Mouse (Mus musculus) liver, postnatal 0 days (tissue): Measurements from ENCODE around the gene Smg6.

Experiments
- CTCF ChIP-seq: sonication (generic); IDR thresholded peaks from 2 replicates; pipeline ENCODE4 v1.5.1; 2016; ENCODE audit warnings: antibody characterized with exemption, low read depth
- EP300 ChIP-seq: IDR thresholded peaks from 2 replicates; pipeline ENCODE4 v1.6.1; 2016; ENCODE audit warnings: antibody characterized with exemption, low read depth, mild to moderate bottlenecking

DNA sequence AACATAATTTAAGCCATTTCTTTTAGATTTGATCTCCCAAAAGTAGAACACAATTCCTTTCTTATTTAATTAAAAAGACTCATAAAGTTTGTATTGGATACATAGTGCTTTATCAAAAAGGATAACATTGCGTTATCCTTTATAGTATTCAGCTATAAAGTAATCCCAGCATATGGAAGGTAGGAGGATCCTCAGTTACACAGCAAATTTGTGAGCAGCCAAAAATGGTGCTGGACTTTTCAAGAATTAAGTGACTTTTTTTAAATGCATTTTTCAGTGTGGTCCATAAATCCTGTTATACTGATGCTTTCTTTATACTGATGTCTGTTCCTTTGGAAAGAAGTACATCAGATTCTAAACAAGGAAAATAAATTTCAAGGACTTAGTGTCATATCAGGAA lies 169.1 kb downstream of the Smg6 start:
- TF ChIP-seq CTCF (no peak), EP300 (no peak)
